Mouse (Mus musculus): ENCODE measurements around the gene Ran.

Gene Ran

DNA sequence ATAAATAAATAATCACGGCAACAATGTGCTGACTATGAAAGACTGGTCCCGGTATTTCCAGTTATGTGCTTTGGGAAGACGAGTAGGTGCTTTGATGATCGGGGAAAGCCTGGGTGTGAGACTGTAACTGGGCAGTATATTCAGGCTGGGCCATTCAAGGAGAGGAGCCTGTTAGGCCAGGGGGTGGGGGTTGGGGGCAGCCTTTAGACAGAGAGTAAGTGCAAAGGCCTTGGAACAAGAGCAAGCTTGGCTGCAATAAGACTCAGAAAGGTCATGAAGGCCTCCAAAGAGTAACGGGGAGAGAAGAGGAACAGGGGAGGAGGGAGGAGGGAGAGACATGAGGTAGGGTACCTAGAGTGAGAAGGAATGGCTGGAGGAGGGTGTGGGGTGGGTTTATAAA, 4.3 kb upstream of the Ran start:
- no peak for DNase-seq (ENCODE audit: low spot score)

- no peak for DNase-seq (ENCODE audit: low spot score)
Observed at GRCm38 (mm10) chr5:129016370-129016769, 3.5 kb upstream of the Ran start.

- no peak for DNase-seq (ENCODE audit: low spot score)
Observed at GRCm38 (mm10) chr5:129018782-129019489, 933 bp upstream of the Ran start.

DNA sequence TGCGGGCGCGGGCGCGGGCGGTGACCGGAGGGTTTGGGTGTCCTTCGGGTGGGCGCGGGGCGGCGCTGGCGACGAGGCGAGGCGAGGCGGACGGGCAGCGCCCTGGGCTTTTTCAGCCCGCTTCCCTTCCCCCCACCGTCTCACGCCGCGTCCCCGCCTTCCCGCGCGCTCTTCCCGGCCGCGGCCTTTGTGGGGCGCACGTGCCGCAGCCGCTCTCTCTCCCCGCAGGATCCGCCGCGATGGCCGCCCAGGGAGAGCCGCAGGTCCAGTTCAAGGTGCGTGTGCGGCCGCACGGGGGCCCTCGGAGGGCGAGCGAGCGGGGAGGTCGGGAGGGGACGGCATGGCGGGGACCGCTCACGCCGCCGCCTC, 415 bp downstream of the Ran start:
- DNase-seq (ENCODE audit: low spot score), result no peak

DNA sequence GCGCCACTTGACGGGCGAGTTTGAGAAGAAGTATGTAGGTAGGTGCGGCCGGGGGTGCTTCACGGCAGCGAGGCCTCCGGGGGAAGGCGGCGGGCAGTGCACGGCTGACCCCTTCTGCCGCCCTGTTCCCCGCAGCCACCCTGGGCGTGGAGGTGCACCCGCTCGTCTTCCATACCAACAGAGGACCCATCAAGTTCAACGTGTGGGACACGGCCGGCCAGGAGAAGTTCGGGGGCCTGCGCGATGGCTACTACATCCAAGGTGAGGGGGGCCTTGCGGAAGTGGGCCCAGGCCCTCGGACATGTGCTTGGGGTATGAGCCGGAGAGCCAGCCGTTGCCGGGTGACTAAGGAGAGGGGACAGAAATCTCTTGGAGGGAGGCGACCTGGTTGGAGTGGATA, 862 bp downstream of the Ran start:
- no peak for DNase-seq (ENCODE audit: low spot score)

DNA sequence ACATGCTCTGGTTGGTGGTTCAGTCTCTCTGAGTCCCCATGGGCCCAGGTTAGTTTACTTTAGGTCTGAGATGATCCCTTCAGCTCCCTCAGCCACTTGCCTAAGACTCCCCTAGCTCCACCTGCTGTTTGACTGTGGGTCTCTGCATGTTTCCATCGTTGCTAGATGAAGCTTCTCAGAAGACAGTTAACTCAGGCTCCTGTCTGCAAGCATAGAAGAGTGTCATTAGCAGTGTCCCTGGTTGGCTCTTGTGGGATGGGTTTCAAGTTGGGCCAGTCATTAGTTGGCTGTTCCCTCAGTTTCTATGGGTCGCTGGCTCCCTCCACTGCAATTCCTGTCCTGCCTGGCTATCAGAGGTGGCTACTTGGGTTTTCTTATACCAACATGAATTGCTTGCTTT, 5.2 kb downstream of the Ran start:
- no peak for DNase-seq (ENCODE audit: low spot score)

DNA sequence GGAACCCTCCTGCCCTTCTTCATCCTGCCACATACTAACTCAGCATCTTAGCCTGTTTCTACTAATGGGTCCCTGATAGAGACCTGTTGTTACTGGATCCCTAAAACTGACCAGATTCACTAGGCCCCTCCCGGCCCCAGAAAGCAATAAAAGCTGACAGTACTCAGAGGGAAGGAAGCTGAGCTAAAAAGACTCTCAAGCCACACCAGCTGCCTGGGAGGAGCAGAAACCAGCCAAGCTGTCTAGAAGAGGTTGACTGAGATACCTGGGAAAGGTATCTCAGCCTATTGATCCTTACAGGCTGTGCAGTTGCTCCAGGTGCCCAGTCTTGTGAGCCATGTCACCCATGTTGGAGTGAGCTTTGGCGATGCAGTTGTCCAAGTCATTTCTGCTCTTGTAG, 5.9 kb downstream of the Ran start:
- DNase-seq (ENCODE audit: low spot score), result no peak

DNA sequence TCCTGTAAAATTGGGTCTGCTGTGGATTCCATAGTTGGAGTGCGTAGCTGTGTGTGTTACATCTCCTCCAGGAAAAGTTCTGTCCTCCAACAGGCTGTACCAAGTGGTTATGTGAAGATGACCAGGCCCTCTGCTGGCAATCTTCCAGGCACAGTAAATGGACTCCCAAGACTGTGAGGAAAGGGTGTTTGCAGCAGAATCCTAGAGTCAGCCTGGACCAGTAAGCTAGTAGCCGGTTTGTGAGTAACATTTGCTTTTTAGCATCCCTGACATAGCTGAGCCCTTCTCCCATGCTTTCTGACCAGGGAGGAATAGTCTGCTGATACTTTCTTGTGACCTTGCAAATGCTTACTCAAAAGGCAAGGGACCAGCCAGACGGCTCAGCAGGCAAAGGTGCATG, 6.3 kb downstream of the Ran start:
- DNase-seq (ENCODE audit: low spot score), result no peak

DNA sequence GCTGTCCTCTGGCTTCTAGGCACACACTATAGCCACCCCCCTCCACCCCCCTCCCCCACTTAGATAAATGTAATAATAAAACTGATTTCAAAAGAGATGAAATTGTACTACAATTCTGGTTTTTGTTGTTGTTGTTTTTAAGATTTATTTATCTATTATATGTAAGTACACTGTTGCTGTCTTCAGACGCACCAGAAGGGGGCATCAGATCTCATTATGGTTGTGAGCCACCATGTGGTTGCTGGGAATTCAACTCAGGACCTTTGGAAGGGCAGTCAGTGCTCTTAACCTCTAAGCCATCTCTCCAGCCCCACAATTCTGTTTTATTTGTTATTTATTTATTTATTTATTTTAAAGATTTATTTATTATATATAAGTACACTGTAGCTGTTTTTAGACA, 6.8 kb downstream of the Ran start:
- DNase-seq (ENCODE audit: low spot score), result no peak

GRCm38 (mm10) chr5:129029131-129029723, 9.4 kb downstream of the Ran start:
- DNase-seq (ENCODE audit: low spot score), result no peak

DNA sequence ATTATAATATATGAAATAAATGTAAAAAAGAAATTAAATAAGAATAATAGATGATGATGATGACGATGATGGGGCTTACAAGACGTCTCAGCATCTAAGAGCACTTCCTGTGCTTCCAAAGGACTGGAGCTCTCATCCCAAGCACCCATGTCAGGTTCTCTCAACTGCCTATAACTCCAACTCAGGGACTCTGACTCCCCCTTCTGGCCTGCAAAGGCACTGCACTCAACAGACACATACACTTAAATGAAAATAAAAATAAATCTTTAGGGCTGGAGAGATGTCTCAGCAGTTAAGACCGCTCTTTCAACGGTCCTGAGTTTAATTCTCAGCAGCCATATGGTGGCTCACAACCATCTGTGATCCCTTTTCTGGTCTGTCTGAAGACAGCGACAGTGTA, 16.8 kb downstream of the Ran start:
- no peak for DNase-seq (ENCODE audit: low spot score)

DNA sequence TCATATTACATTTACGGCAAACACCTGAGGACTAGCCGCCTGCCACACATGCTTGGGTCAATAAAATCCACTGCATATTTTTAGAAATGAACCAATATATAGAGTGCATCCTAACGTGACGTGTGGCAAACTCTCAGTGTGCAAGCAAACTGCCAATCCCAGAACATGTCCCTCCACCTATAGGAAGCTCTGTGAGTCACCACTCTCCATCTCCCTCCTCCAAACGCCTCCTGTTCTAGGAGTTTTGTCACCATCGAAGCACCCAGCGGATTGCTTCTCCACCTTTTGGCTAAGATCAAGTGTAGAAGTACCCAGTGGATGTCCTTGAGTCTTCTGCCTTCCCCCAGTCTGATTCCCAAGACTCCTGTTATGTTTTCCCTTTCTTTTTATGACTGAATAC, 17.9 kb downstream of the Ran start:
- DNase-seq (ENCODE audit: low spot score), result no peak

- DNase-seq (ENCODE audit: low spot score), result no peak
Observed at GRCm38 (mm10) chr5:129045641-129046580, 26.0 kb downstream of the Ran start.

DNA sequence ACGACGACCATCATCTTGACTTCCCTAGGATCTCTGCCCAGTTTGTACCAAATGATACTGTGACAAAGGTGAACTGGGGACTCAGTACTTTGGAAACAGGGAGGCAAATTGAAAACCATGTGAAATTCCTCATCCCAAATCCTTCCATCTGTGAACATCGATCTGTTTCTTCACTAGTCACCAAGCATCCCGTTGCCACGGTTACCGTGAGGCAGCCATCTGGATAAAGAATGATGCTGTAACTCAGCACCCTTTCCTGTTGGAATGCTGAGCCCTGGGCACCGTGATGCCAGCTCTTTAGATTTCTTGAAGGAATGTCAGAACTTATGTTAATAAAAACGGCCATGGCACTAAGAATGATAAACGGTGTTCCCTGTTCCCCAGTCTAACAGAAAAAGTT, 29.5 kb downstream of the Ran start:
- no peak for DNase-seq (ENCODE audit: low spot score)

- no peak for DNase-seq (ENCODE audit: low spot score)
Observed at GRCm38 (mm10) chr5:129051910-129052309, 32.0 kb downstream of the Ran start.

DNA sequence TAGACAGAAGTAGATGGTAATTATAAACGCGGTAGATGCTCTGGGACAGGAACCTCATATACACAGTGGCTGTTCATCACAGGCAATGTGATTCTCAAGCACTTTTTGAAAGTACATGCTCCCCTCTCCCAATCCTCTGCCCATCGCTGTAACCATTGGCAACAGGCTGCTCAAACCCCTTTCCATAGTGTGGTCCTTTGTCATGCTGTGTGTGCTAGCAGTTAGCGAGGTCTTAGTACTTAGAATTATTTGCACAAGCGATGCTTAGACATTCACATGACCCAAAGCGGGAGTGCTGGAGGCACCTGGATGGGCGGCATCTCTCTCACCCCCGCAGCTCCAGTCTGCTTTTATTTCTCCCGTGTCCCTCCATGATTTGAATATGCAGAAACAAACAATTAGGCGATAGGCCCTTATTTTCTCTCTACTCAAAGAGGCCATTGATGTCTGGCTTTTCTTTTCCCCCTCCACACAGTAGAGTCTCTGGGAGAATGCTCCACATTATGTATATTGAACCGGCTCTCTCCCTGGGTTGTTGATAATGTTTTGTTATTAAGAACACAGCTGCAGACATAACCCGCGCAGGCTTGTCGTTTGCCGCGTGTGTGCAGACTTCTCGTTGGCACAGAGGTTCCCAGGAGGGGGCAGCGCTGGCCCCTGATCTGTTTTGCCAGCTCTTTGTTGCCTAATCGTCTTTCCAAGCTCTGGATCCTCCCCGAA, 32.9 kb downstream of the Ran start:
- no peak for DNase-seq (ENCODE audit: low spot score)

- no peak for DNase-seq (ENCODE audit: low spot score)
Observed at GRCm38 (mm10) chr5:129054675-129055284, 34.9 kb downstream of the Ran start.

DNA sequence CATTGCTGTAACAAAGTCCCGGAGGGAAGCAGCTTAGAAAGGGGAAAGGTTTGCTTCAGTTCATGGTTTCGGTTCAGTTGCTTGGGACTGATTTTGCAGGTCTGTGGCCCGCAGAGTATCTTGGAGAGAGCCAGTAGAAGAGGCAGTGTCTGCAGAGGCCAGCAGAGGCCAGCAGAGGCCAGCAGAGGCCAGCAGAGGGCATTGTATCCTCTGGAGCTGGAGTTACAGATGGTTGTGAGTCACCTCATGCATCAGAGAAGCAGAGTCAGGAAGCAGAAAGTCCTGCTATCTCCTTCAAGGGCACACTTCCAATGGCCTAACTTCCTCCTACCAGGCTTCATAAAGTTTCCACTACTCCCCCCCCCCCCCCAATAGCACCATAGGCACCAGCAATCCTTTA, 39.2 kb downstream of the Ran start:
- no peak for DNase-seq (ENCODE audit: low spot score)

- no peak for DNase-seq (ENCODE audit: low spot score)
Observed at GRCm38 (mm10) chr5:129061579-129061978, 41.7 kb downstream of the Ran start.

GRCm38 (mm10) chr5:129063037-129063791, 43.3 kb downstream of the Ran start:
- DNase-seq (ENCODE audit: low spot score), result peak; percentile 67

- DNase-seq (ENCODE audit: low spot score), result no peak
Observed at GRCm38 (mm10) chr5:129063792-129064087, 43.9 kb downstream of the Ran start.

Data from c-Kit-positive CD71-positive TER-119-positive erythroid progenitor cells, embryonic 14.5 days (primary cell).